Mouse (Mus musculus) heart, postnatal 25 days (tissue): ENCODE data around the gene Gm44973. TPM values are rescaled to one million over a fixed set of nuclear protein-coding genes. Genes with fewer than 3 reads are reported as not detected.

Source experiments
- DNase-seq: peaks from one replicate; pipeline ENCODE4 v3.0.0; 2022; ENCODE audit warnings: low spot score
- intact Hi-C: fragments of 180-260 bp; cut with DNase I; formaldehyde crosslinking; loops from one replicate; pipeline ENCODE4 v1.15.1; 2025
- total RNA-seq, 2 experiments: library from RNA; stranded (reverse); gene quantifications; 2 replicates each; pipeline ENCODE4 v1.2.3; 2021

The Gm44973 gene
- total RNA-seq, 2 experiments from 2014 or later = not detected

GRCm38 (mm10) chr7:5038940-5039339 lies 23.6 kb downstream of the Gm44973 start:
- DNase-seq = no peak
- intact Hi-C loops = no loop called here

GRCm38 (mm10) chr7:5044981-5045380 lies 29.7 kb downstream of the Gm44973 start:
- DNase-seq = no peak
- intact Hi-C loops = loop anchor here (10.0 kb wide), 1 partner anchor 490 kb away; no protein-coding TSS in a partner anchor

DNA sequence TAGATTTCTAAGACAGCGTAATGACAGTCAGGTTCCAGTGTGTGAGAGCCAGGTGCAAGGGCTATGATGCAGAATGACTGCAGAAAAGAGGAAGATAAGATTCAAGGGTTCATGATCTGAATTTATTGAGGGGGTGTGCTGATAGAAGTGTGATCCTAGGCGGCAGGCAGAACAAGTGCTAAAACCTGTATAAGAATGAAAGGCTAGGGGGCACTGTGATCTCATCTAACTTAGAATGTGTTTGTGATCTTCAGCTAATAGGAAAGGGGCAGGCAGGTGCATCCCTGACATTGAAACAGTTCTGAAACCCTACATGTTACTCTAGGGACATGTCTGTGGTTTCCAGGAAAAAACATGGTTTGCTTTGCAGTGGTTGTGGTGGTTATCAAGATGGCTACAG lies 30.8 kb downstream of the Gm44973 start:
- intact Hi-C loops = loop anchor here (1.0 to 10.0 kb wide), 2 partner anchors 103 to 491 kb away; no protein-coding TSS in a partner anchor
- no peak for DNase-seq

GRCm38 (mm10) chr7:5047313-5047712 lies 32.0 kb downstream of the Gm44973 start:
- no peak for DNase-seq
- intact Hi-C loops = loop anchor here (10.0 kb wide), 1 partner anchor 493 kb away; no protein-coding TSS in a partner anchor

GRCm38 (mm10) chr7:5051193-5052192 lies 36.2 kb downstream of the Gm44973 start, which contains the start of gene Zfp580:
TSS of gene Zfp580 (plus strand) at chr7:5051538.
- DNase-seq = peak; percentile 61
- intact Hi-C loops = loop anchor here (2.0 to 5.0 kb wide), 3 partner anchors 39 to 184 kb away; partner anchors contain the start of genes Fiz1, Zfp524 and Zfp579

DNA sequence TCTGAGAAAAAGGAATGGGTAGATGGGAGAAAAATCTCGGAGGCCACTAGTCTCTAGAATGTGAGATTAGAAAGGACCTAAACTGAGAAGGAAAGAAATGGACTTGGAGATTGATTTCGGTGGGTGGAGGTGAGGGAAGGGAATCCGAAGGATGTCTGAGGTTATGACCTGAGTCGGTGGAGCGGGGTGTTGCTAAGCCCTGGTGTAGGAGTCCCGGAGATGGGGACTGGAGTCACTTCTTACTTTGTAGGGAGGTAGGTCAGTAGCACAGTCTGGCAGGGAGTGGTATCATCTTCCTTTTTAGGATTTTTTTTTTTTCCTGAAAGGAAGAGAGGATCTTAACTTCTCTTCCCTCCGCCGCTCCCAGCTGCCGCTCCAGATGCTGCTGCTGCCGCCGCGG lies 37.1 kb downstream of the Gm44973 start:
- intact Hi-C loops = loop anchor here (5.0 kb wide), 2 partner anchors 40 to 185 kb away; partner anchors contain the start of genes Fiz1 and Zfp524
- DNase-seq = no peak

DNA sequence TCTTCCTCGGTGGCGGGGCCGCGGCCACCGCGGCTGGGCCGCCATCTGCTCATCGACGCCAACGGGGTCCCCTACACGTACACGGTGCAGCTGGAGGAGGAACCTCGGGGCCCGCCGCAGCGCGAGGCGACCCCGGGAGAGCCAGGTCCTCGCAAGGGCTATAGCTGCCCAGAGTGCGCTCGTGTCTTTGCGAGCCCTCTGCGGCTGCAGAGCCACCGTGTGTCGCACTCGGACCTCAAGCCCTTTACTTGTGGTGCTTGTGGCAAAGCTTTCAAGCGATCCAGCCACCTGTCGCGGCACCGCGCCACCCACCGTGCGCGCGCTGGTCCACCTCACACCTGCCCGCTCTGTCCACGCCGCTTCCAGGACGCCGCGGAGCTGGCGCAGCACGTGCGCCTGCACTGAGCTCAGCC lies 37.6 kb downstream of the Gm44973 start:
- DNase-seq = no peak
- intact Hi-C loops = loop anchor here (5.0 kb wide), 2 partner anchors 41 to 186 kb away; partner anchors contain the start of genes Fiz1 and Zfp524

DNA sequence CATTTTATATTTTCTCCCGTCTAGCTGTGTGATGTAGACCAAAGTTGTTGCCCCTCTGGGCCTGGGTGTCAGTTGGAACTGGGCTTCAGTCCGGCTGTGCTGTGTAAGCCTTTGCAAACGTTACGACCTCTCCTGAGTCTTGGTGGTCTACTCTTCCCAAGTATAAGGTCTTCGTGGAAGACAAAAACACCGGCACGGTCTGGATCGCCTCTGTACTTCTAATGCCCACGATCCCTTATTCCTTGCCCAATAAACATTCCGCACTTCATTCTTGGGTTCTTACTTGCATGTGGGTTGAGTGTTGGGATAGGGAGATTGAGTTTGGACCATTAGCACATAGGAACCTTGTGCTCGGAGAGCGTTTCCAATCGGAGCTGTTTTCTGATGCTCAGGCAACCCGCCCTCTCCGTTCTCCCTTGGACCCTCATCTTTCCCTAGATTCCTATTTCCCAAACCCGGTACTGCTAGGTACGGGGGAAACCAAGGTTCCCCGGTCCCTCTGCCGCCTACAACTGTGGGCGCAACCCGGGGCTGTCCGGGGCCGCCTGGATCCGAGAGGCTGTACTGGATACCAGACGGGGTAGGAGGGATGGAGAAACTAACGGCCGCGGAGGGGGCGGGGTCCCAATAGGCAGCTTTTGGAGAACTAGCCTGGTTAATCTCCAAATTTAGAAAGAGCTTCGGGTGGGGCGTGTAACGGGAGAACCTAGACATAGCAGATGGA lies 38.3 kb downstream of the Gm44973 start:
- intact Hi-C loops = loop anchor here (2.0 to 5.0 kb wide), 3 partner anchors 33 to 186 kb away; partner anchors contain the start of genes Ccdc106, Fiz1, Zfp524 and Zfp865
- no peak for DNase-seq

DNA sequence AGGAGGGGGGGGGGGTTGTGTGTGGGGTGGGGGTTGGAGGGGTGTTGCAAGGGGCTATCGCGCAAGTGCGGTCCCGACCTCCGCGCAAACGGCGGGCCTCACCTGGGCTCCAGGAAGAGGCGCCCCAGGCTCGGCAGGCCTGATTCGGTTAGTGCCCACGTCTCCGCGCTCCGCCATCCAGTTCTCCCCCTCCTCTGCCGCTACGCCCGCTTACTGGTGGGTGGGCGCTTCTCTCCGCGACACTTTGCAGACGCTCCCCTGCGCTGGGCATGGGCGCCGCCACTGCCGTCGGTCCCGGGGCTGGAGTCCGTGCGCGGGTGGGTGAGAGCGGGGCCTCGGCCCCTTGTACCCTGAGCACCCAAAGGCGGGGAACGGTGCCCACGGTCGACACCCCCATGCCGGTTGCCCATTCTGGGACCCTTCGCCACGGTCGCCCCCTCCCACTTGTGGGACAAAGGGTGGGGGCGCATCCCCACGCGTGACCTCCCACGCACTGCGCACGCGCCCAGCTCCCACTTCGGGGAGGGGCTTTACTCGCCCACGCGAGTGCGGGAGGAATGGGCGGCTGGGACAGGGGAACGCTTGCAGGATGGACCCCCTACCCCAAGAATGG lies 41.5 kb downstream of the Gm44973 start:
- intact Hi-C loops = no loop called here
- DNase-seq = no peak

DNA sequence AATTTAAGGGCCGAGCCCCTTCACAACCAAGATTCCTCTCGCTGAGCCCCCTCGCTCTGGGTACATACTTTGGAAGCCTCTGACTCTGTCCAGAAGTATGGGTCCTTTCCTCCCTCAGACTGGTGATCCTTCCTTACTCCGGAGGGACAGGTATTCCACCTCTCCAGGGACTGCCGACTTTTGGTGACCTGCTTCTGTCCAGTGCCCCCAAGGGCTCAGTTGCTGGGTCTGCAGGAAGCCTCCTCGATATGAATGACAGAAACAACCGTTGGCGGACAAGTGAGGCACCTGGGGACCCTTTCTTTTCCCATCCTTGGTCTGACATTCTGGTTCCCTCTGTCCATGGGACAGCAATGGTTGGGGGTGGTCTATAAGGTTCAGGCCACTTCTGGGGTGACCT lies 42.1 kb downstream of the Gm44973 start:
- no peak for DNase-seq
- intact Hi-C loops = no loop called here

DNA sequence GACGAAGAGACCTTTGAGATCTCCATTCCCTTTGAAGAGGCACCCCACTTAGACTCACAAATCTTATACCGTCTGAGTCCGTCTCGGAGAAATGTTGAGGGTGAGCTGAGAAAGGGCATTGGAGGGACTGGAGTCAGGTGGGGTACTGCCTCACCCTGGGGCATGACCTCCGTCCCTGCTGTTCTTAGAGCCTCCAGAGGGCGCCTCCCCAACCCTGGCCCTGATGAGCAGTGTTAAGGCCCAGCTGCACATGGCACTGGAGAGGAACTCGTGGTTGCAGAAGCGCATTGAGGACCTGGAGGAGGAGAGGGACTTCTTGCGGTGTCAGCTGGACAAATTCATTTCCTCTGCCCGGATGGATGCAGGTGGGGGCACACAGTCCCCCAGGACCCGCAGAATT lies 42.5 kb downstream of the Gm44973 start:
- DNase-seq = no peak
- intact Hi-C loops = no loop called here

DNA sequence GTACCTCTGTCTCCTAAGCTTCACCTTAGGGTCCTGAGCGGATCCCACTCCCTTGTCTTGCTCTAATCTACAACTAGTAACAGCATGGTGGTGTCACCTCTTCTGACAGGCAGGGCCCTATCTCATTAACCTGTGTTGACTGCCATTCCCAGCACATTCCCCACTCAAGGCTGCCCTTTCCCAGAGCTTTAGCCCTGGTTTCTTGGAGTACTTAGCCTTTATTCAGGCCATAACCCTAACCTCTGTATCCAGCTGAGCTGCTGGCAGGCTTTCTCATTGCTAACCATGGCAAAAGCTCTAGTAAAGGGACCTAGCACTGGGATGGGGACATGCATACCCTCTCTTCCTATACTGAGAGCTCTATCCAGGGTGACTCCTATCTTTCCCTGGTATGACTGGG lies 43.3 kb downstream of the Gm44973 start:
- no peak for DNase-seq
- intact Hi-C loops = no loop called here

DNA sequence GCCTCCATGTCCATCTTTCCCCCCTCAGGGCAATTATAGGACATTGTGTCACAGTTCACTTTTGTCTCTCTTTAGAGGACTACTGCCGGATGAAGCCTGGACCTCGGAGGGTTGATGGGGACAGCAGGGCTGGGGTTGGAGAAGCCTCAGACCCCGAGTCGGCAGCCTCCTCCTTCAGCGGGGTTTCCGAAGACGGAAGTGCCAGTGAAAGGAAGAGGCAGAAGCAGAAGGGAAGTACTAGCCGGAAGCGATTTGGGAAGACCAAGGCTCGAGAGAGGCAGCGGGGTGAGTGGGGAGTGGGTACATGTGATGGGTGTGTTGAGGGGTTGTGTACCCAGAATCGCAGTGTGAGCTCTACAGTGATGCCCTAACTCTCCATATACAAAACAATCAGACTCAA lies 44.1 kb downstream of the Gm44973 start:
- no peak for DNase-seq
- intact Hi-C loops = no loop called here

DNA sequence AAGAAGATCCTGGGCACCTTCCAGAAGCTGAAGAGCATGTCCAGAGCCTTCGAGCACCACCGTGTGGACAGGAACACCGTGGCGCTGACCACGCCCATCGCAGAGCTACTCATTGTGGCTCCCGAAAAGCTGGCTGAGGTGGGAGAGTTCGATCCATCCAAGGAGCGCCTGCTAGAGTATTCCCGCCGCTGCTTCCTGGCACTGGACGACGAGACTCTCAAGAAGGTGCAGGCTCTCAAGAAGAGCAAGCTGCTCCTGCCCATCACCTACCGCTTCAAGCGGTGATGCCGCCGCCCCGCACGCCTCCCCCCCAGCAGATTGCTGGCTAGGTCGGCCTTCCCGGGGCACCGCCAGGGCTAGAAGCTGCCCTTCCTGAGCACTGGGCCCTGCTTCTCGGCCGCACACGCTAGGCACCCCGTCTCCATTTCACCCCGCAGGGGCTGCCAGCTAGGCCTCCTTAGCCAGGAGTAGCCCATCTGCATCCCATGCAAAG lies 45.0 kb downstream of the Gm44973 start:
- DNase-seq = peak; percentile 62
- intact Hi-C loops = no loop called here

DNA sequence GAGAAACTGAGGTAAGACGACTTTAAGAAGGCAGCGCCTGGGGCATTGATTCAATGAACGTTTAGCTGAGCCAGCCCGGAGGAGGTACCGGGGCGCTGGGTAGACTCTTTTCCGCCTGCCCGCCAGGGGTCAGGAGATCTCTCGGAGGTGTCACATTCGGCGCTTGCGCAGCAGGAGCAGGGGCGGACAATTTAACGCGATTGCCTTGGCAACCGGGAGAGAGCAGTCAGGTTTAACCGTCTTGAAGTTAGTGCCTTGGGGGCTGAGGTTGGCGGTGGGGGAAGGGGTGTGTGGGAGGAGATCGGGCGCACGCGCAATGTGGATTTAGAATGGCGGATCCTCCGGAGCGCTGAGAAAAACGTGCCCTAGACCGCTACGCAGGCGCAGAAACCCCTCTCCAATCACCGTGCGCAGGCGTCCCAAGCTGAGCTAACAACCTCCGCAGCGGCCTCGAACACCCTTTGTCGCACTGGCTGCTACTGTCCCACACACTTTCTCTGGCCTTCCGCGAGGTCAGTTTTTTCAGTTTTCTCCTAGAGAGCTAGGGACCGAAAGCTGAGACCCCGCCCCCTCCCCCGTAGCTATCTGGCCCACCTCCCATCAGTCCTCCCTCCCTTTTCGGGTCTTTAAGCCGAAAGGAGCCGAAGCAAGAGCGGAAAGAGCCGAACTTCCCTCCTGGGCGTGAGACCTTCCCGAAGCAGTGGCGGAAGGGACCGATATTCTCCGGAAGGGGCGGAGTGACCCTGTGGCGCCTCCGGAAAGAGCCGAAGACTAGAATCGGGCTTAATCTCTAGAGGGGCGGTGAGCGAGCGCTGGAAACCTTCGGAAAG lies 45.9 kb downstream of the Gm44973 start:
- intact Hi-C loops = no loop called here
- peak; percentile 93 for DNase-seq

DNA sequence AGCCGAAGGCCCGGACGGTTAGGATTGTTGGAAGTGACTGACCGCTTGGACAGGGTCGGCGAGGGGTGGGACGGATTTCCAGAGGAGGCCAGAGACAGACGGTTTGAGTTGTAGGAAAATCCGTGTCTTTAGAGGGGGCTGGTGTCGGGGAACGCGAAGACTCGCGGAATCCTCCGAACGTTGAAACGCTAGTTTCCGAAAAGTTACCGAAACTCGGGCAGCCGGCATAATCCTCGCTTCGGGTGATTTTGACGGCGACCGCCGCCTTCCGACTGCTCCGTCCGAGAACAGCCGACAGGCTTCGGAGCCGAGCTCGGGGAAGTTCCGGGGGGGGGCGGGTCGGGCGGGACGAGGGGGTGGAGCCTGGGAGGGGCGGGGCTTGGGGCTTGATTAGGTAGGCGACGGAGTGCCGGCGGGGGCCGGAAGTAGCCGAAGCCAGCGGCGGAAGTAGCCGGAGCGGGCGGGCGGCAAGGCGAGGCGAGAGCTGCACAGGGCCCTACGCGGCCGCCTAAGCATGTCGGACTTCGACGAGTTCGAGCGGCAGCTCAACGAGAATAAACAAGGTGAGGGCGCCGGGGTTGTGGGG lies 46.6 kb downstream of the Gm44973 start, which contains the start of gene U2af2:
Gene U2af2 (plus strand): TSS at position 370 of the 586 bp plus-strand sequence.
- peak; percentile 87 for DNase-seq
- intact Hi-C loops = loop anchor here (1.0 kb wide), 1 partner anchor 18 kb away; the partner anchor contains the start of gene Epn1

- DNase-seq = no peak
Measured at GRCm38 (mm10) chr7:5062360-5063001, 47.2 kb downstream of the Gm44973 start.

GRCm38 (mm10) chr7:5064886-5065285 lies 49.6 kb downstream of the Gm44973 start:
- no peak for DNase-seq
- intact Hi-C loops = loop anchor here (5.0 kb wide), 1 partner anchor 62 kb away; the partner anchor contains the start of gene Rasl2-9

More at GRCm38 (mm10) chr7:5062360-5063001, 47.2 kb downstream of the Gm44973 start:
- intact Hi-C loops = loop anchor here (1.0 kb wide), 1 partner anchor 18 kb away; the partner anchor contains the start of gene Epn1
